Mouse (Mus musculus) midbrain, postnatal 0 days (tissue): Measurements from ENCODE around the gene Ctcf. TPM values are rescaled to one million over a fixed set of nuclear protein-coding genes. Genes with fewer than 3 reads are reported as not detected.

Experiments
- ATAC-seq: fragments of 200-750 bp; cut with Nextera tagmentation; 2 replicates; pipeline ENCODE4 v1.8.0; 2017; ENCODE audit warnings: moderate number of reproducible peaks, mild to moderate bottlenecking, moderate TSS enrichment, moderate library complexity; ENCODE audit not compliant: low FRiP score
- DNase-seq: peaks from one replicate; pipeline ENCODE4 v3.0.0-alpha.2; 2015; ENCODE audit warnings: low spot score
- H3K27ac ChIP-seq: fragments of 300-500 bp; sonication (generic); 2 replicates; pipeline ENCODE4 v1.5.1; 2014; ENCODE audit warnings: low read depth, mild to moderate bottlenecking, low read length, mixed read lengths
- H3K27me3 ChIP-seq: fragments of 300-500 bp; sonication (generic); 2 replicates; pipeline ENCODE4 v1.6.1; 2014; ENCODE audit warnings: low read length, control low read depth, mixed read lengths; ENCODE audit not compliant: insufficient read depth
- H3K36me3 ChIP-seq: fragments of 300-500 bp; sonication (generic); 2 replicates; pipeline ENCODE4 v1.6.1; 2014; ENCODE audit warnings: low read length, control low read depth, mixed read lengths; ENCODE audit not compliant: insufficient read depth
- H3K4me1 ChIP-seq: fragments of 300-500 bp; sonication (generic); 2 replicates; pipeline ENCODE4 v1.6.1; 2014; ENCODE audit warnings: mild to moderate bottlenecking, control low read depth, antibody characterized with exemption, low read length, mixed read lengths; ENCODE audit not compliant: insufficient read depth
- H3K4me2 ChIP-seq: fragments of 300-500 bp; sonication (generic); 2 replicates; pipeline ENCODE4 v1.6.1; 2014; ENCODE audit warnings: low read depth, mild to moderate bottlenecking, low read length, mixed read lengths; ENCODE audit not compliant: poor library complexity, severe bottlenecking
- H3K4me3 ChIP-seq: fragments of 300-500 bp; sonication (generic); 2 replicates; pipeline ENCODE4 v1.5.1; 2014; ENCODE audit warnings: low read depth, mild to moderate bottlenecking, low read length, moderate library complexity
- H3K9ac ChIP-seq: fragments of 300-500 bp; sonication (generic); replicated peaks from 2 replicates; pipeline ENCODE4 v1.6.1; 2014; ENCODE audit warnings: mild to moderate bottlenecking, low read length, moderate library complexity, mixed read lengths; ENCODE audit not compliant: poor library complexity, severe bottlenecking
- H3K9me3 ChIP-seq: fragments of 300-500 bp; sonication (generic); 2 replicates; pipeline ENCODE4 v1.6.1; 2016; ENCODE audit warnings: low read length, control low read depth
- CTCF ChIP-seq: IDR thresholded peaks from 2 replicates; pipeline ENCODE4 v1.5.1; 2016; ENCODE audit warnings: antibody characterized with exemption, mild to moderate bottlenecking
- WGBS: fragments of 180-500 bp; shearing (Covaris S2); extraction: QIAGEN DNeasy Blood & Tissue Kit; methylation state at CpG from one replicate; pipeline ENCODE4 v1.1.7; 2014; 5-methylcytosine and 5-hydroxymethylcytosine counted together
- polyA plus RNA-seq: library from polyadenylated mRNA; unstranded; fragments of >200 nt; fragmentation: Nextera tagmentation; extraction: Ambion mirVana; gene quantifications from 2 replicates; pipeline ENCODE4 v1.2.1, GENCODE M21; 2015
- total RNA-seq: library from RNA; depleted of rRNA; stranded (reverse); fragments of >200 nt; gene quantifications from 2 replicates; pipeline ENCODE4 v1.2.3, GENCODE M21; 2014

Ctcf gene
- total and polyA plus RNA-seq, 2 experiments from 2014 or later: 40.2 to 81.9 TPM

GRCm38 (mm10) chr8:105606189-105607023 is 30.0 kb upstream of the Ctcf start:
- Histone ChIP-seq H3K36me3 (no peaks in the 10 kb centered on the region), H3K27me3 (no peaks in the 10 kb centered on the region), H3K4me3 (peak overlapping the region; percentile 94), H3K27ac (peak overlapping the region; percentile 95), H3K9me3 (no peaks in the 10 kb centered on the region), H3K4me2 (peak overlapping the region; percentile 90), H3K9ac (peak overlapping the region; percentile 98), H3K4me1 (peaks cover 4% of the 10 kb centered on the region; the same call in 1 of the 2 replicates)
- ATAC-seq: peak; percentile 82
- no peak for TF ChIP-seq CTCF
- peak; percentile 95 for DNase-seq
- WGBS: under 1% methylated on average over 30 of the region's 30 CpGs

- Histone ChIP-seq H3K36me3 (0 out of 2 replicates have a peak, but pooled peaks cover 3% of the 10 kb centered on the region), H3K4me3 (peak overlapping the region; percentile 94), H3K27ac (peak overlapping the region; percentile 95), H3K4me2 (peak overlapping the region; percentile 90), H3K27me3 (no peaks in the 10 kb centered on the region; the same call in 1 of the 2 replicates), H3K9me3 (no peaks in the 10 kb centered on the region), H3K4me1 (peaks cover 4% of the 10 kb centered on the region; the same call in 1 of the 2 replicates), H3K9ac (peak overlapping the region; percentile 98)
- WGBS: 6% methylated on average over 10 of the region's 10 CpGs
- TF ChIP-seq CTCF: no peak
- DNase-seq: no peak
- no peak for ATAC-seq
Measured at GRCm38 (mm10) chr8:105607062-105607461, 29.3 kb upstream of the Ctcf start.

GRCm38 (mm10) chr8:105607684-105608083 is 28.7 kb upstream of the Ctcf start:
- no peaks in the 10 kb centered on the region for H3K9me3 ChIP-seq
- no peak overlapping the region for H3K27ac ChIP-seq
- no peak for ATAC-seq
- 43% methylated on average over 4 of the region's 4 CpGs for WGBS
- peak overlapping the region; percentile 94; the same call in 1 of the 2 replicates for H3K4me3 ChIP-seq
- no peak for DNase-seq
- peak; percentile 62 for TF ChIP-seq CTCF
- H3K4me1 ChIP-seq: peaks cover 4% of the 10 kb centered on the region; the same call in 1 of the 2 replicates
- 0 out of 2 replicates have a peak overlapping the region, but pooled peaks have one; percentile 90 for H3K4me2 ChIP-seq
- no peak overlapping the region for H3K9ac ChIP-seq
- H3K36me3 ChIP-seq: 0 out of 2 replicates have a peak, but pooled peaks cover 3% of the 10 kb centered on the region
- H3K27me3 ChIP-seq: no peaks in the 10 kb centered on the region; the same call in 1 of the 2 replicates

GRCm38 (mm10) chr8:105609355-105609754 is 27.0 kb upstream of the Ctcf start:
- ATAC-seq (no peak), DNase-seq (no peak)
- Histone ChIP-seq H3K27me3 (peaks cover 4% of the 10 kb centered on the region), H3K4me2 (no peak overlapping the region), H3K27ac (no peak overlapping the region), H3K4me1 (peaks cover 11% of the 10 kb centered on the region; the same call in 1 of the 2 replicates), H3K36me3 (0 out of 2 replicates have a peak, but pooled peaks cover 3% of the 10 kb centered on the region), H3K9me3 (no peaks in the 10 kb centered on the region), H3K4me3 (no peak overlapping the region), H3K9ac (no peak overlapping the region)
- TF ChIP-seq CTCF: no peak
- 79% methylated on average over 2 of the region's 2 CpGs for WGBS

GRCm38 (mm10) chr8:105609771-105610170 is 26.6 kb upstream of the Ctcf start:
- H3K27me3 ChIP-seq: peaks cover 4% of the 10 kb centered on the region
- DNase-seq (no peak), ATAC-seq (no peak)
- peaks cover 11% of the 10 kb centered on the region; the same call in 1 of the 2 replicates for H3K4me1 ChIP-seq
- WGBS: 79% methylated on average over 4 of the region's 4 CpGs
- no peak overlapping the region for H3K9ac ChIP-seq
- no peaks in the 10 kb centered on the region for H3K9me3 ChIP-seq
- no peak overlapping the region for H3K4me3 ChIP-seq
- 0 out of 2 replicates have a peak, but pooled peaks cover 3% of the 10 kb centered on the region for H3K36me3 ChIP-seq
- TF ChIP-seq CTCF: no peak
- H3K4me2 ChIP-seq: no peak overlapping the region
- no peak overlapping the region for H3K27ac ChIP-seq

GRCm38 (mm10) chr8:105611836-105612235 is 24.5 kb upstream of the Ctcf start:
- H3K9ac ChIP-seq: no peak overlapping the region
- WGBS: 89% methylated on average over 9 of the region's 9 CpGs
- ATAC-seq (no peak), DNase-seq (no peak)
- H3K9me3 ChIP-seq: no peaks in the 10 kb centered on the region
- no peak for TF ChIP-seq CTCF
- H3K4me2 ChIP-seq: no peak overlapping the region
- no peak overlapping the region for H3K27ac ChIP-seq
- peaks cover 11% of the 10 kb centered on the region; the same call in 1 of the 2 replicates for H3K4me1 ChIP-seq
- peaks cover 23% of the 10 kb centered on the region for H3K36me3 ChIP-seq
- H3K4me3 ChIP-seq: no peak overlapping the region
- H3K27me3 ChIP-seq: peaks cover 4% of the 10 kb centered on the region
